Mouse (Mus musculus) kidney, adult 2 months (tissue): ENCODE measurements around the gene Sfmbt1.

ENCODE experiments used
- CTCF ChIP-seq: fragments of 200-500 bp; conservative IDR thresholded peaks from 2 replicates; pipeline ENCODE4 v1.5.1; 2011; ENCODE audit warnings: low read depth, mild to moderate bottlenecking, control low read depth, low read length, moderate library complexity, mixed read lengths; ENCODE audit not compliant: insufficient read depth, insufficient read length
- POLR2A ChIP-seq: fragments of 200-500 bp; IDR thresholded peaks from one replicate; pipeline ENCODE4 v1.6.1; 2011; ENCODE audit warnings: low read depth, low read length, control low read depth

- TF ChIP-seq CTCF (no peak), POLR2A (no peak)
These were observed 21.2 kb downstream of the Sfmbt1 start for GRCm38 (mm10) chr14:30735810-30736209.
